Mouse (Mus musculus): ENCODE results near the gene Dnaja3. TPM values are rescaled to one million over a fixed set of nuclear protein-coding genes. Genes with fewer than 3 reads are reported as not detected.

The Dnaja3 gene
- polyA plus RNA-seq, 1 experiment from 2014 or later = 62.6 TPM

Other genes starting within 250 kb of the Dnaja3 start
- gene Adcy9, start 219.5 kb upstream of the Dnaja3 start, polyA plus RNA-seq (2015; fragmentation: Nextera tagmentation; extraction: Ambion mirVana) = 2.0 and 2.2 TPM in 2 replicates
- gene Srl, start 98.2 kb upstream of the Dnaja3 start, polyA plus RNA-seq (2015; fragmentation: Nextera tagmentation; extraction: Ambion mirVana) = 42.1 and 52.8 TPM in 2 replicates
- gene Tfap4, start 80.1 kb upstream of the Dnaja3 start, polyA plus RNA-seq (2015; fragmentation: Nextera tagmentation; extraction: Ambion mirVana) = 23.6 and 24.5 TPM in 2 replicates
- 33.2 and 33.4 TPM in 2 replicates for gene Glis2, start 45.3 kb upstream of the Dnaja3 start, polyA plus RNA-seq (2015; fragmentation: Nextera tagmentation; extraction: Ambion mirVana)
- 83.4 and 107 TPM in 2 replicates for gene Pam16, start 15.0 kb upstream of the Dnaja3 start, polyA plus RNA-seq (2015; fragmentation: Nextera tagmentation; extraction: Ambion mirVana)
- 33.7 and 36.8 TPM in 2 replicates for gene Vasn, start within 50 bp of the Dnaja3 start, polyA plus RNA-seq (2015; fragmentation: Nextera tagmentation; extraction: Ambion mirVana)
- gene Coro7, start 39.8 kb downstream of the Dnaja3 start, polyA plus RNA-seq (2015; fragmentation: Nextera tagmentation; extraction: Ambion mirVana) = 17.2 and 21.4 TPM in 2 replicates
- 51.3 and 52.5 TPM in 2 replicates for gene Nmral1, start 79.4 kb downstream of the Dnaja3 start, polyA plus RNA-seq (2015; fragmentation: Nextera tagmentation; extraction: Ambion mirVana)
- gene Hmox2, start 86.4 kb downstream of the Dnaja3 start, polyA plus RNA-seq (2015; fragmentation: Nextera tagmentation; extraction: Ambion mirVana) = 100 and 101 TPM in 2 replicates
- gene Cdip1, start 150.3 kb downstream of the Dnaja3 start, polyA plus RNA-seq (2015; fragmentation: Nextera tagmentation; extraction: Ambion mirVana) = 90.6 and 96.6 TPM in 2 replicates
- 0.32 and 0.63 TPM in 2 replicates for gene 4930562C15Rik, start 195.4 kb downstream of the Dnaja3 start, polyA plus RNA-seq (2015; fragmentation: Nextera tagmentation; extraction: Ambion mirVana)
- 43.8 and 51.3 TPM in 2 replicates for gene Ubald1, start 240.3 kb downstream of the Dnaja3 start, polyA plus RNA-seq (2015; fragmentation: Nextera tagmentation; extraction: Ambion mirVana)
- 84.1 and 87.0 TPM in 2 replicates for gene Mgrn1, start 246.3 kb downstream of the Dnaja3 start, polyA plus RNA-seq (2015; fragmentation: Nextera tagmentation; extraction: Ambion mirVana)

All from embryonic facial prominence, embryonic 15.5 days (tissue).